Mouse (Mus musculus): ENCODE results near the gene Tmem40. TPM values are rescaled to one million over a fixed set of nuclear protein-coding genes. Genes with fewer than 3 reads are reported as not detected.

Tmem40 gene
- polyA plus RNA-seq, 1 experiment from 2014 or later = 0.91 TPM

- Histone ChIP-seq H3K9me3 (ENCODE audit: control insufficient read depth, low read length) (no peaks in the 10 kb centered on the region), H3K27me3 (replicated peaks; ENCODE audit: control insufficient read depth, insufficient read depth, low read length) (no peaks in the 10 kb centered on the region), H3K4me1 (replicated peaks; ENCODE audit: control insufficient read depth, insufficient read depth, low read length) (no peaks in the 10 kb centered on the region), H3K4me2 (ENCODE audit: low read length) (no peak overlapping the region), H3K4me3 (replicated peaks; ENCODE audit: low read length) (no peak overlapping the region), H3K36me3 (ENCODE audit: control insufficient read depth, insufficient read depth) (peaks cover 41% of the 10 kb centered on the region), H3K9ac (replicated peaks; ENCODE audit: low read depth, low read length) (no peak overlapping the region), H3K27ac (ENCODE audit: low read length) (no peak overlapping the region)
- ATAC-seq = no peak
- WGBS = 86% methylated on average over 21 of the region's 21 CpGs
These were observed 30.5 kb upstream of the Tmem40 start for GRCm38 (mm10) chr6:115792691-115793215.

- 87% methylated on average over 34 of the region's 34 CpGs for WGBS
- Histone ChIP-seq H3K27me3 (replicated peaks; ENCODE audit: control insufficient read depth, insufficient read depth, low read length) (no peaks in the 10 kb centered on the region), H3K9ac (replicated peaks; ENCODE audit: low read depth, low read length) (no peak overlapping the region), H3K4me2 (ENCODE audit: low read length) (no peak overlapping the region), H3K36me3 (ENCODE audit: control insufficient read depth, insufficient read depth) (peaks cover 39% of the 10 kb centered on the region), H3K4me3 (replicated peaks; ENCODE audit: low read length) (no peak overlapping the region), H3K27ac (ENCODE audit: low read length) (no peak overlapping the region), H3K4me1 (replicated peaks; ENCODE audit: control insufficient read depth, insufficient read depth, low read length) (no peaks in the 10 kb centered on the region), H3K9me3 (ENCODE audit: control insufficient read depth, low read length) (no peaks in the 10 kb centered on the region)
- ATAC-seq = no peak
These were observed 29.9 kb upstream of the Tmem40 start for GRCm38 (mm10) chr6:115791842-115792686.

- 81% methylated on average over 10 of the region's 10 CpGs for WGBS
- no peaks in the 10 kb centered on the region for H3K4me1 ChIP-seq (replicated peaks; ENCODE audit: control insufficient read depth, insufficient read depth, low read length)
- H3K36me3 ChIP-seq (ENCODE audit: control insufficient read depth, insufficient read depth) = peaks cover 30% of the 10 kb centered on the region
These were observed 28.8 kb upstream of the Tmem40 start for GRCm38 (mm10) chr6:115791016-115791415.

GRCm38 (mm10) chr6:115782781-115783180, 20.6 kb upstream of the Tmem40 start:
- no peak for ATAC-seq
- H3K27ac ChIP-seq (ENCODE audit: low read length) = no peak overlapping the region
- H3K36me3 ChIP-seq (ENCODE audit: control insufficient read depth, insufficient read depth) = peaks cover 28% of the 10 kb centered on the region
- WGBS = 92% methylated on average over 3 of the region's 3 CpGs
- H3K27me3 ChIP-seq (replicated peaks; ENCODE audit: control insufficient read depth, insufficient read depth, low read length) = no peaks in the 10 kb centered on the region
- no peak overlapping the region for H3K4me3 ChIP-seq (replicated peaks; ENCODE audit: low read length)
- no peak overlapping the region for H3K9ac ChIP-seq (replicated peaks; ENCODE audit: low read depth, low read length)
- no peaks in the 10 kb centered on the region for H3K4me1 ChIP-seq (replicated peaks; ENCODE audit: control insufficient read depth, insufficient read depth, low read length)
- H3K9me3 ChIP-seq (ENCODE audit: control insufficient read depth, low read length) = no peaks in the 10 kb centered on the region
- no peak overlapping the region for H3K4me2 ChIP-seq (ENCODE audit: low read length)

More at GRCm38 (mm10) chr6:115791016-115791415, 28.8 kb upstream of the Tmem40 start:
- Histone ChIP-seq H3K27me3 (replicated peaks; ENCODE audit: control insufficient read depth, insufficient read depth, low read length) (no peaks in the 10 kb centered on the region), H3K4me3 (replicated peaks; ENCODE audit: low read length) (no peak overlapping the region), H3K4me2 (ENCODE audit: low read length) (no peak overlapping the region), H3K9ac (replicated peaks; ENCODE audit: low read depth, low read length) (no peak overlapping the region), H3K27ac (ENCODE audit: low read length) (no peak overlapping the region), H3K9me3 (ENCODE audit: control insufficient read depth, low read length) (no peaks in the 10 kb centered on the region)
- no peak for ATAC-seq

- Histone ChIP-seq H3K4me3 (replicated peaks; ENCODE audit: low read length) (no peak overlapping the region; the same call in 1 of the 2 replicates), H3K9ac (replicated peaks; ENCODE audit: low read depth, low read length) (peak overlapping the region; percentile 0; the same call in 1 of the 2 replicates), H3K36me3 (ENCODE audit: control insufficient read depth, insufficient read depth) (0 out of 2 replicates have a peak, but pooled peaks cover under 1% of the 10 kb centered on the region), H3K27me3 (replicated peaks; ENCODE audit: control insufficient read depth, insufficient read depth, low read length) (no peaks in the 10 kb centered on the region), H3K9me3 (ENCODE audit: control insufficient read depth, low read length) (no peaks in the 10 kb centered on the region), H3K4me2 (ENCODE audit: low read length) (peak overlapping the region; percentile 82), H3K4me1 (replicated peaks; ENCODE audit: control insufficient read depth, insufficient read depth, low read length) (peaks cover 24% of the 10 kb centered on the region), H3K27ac (ENCODE audit: low read length) (no peak overlapping the region)
- 63% methylated on average over 9 of the region's 9 CpGs for WGBS
- ATAC-seq = no peak
These were observed 14.2 kb upstream of the Tmem40 start for GRCm38 (mm10) chr6:115776363-115776762.

- no peaks in the 10 kb centered on the region for H3K9me3 ChIP-seq (ENCODE audit: control insufficient read depth, low read length)
- H3K36me3 ChIP-seq (ENCODE audit: control insufficient read depth, insufficient read depth) = no peaks in the 10 kb centered on the region
- no peak overlapping the region for H3K27ac ChIP-seq (ENCODE audit: low read length)
- no peaks in the 10 kb centered on the region for H3K27me3 ChIP-seq (replicated peaks; ENCODE audit: control insufficient read depth, insufficient read depth, low read length)
- H3K9ac ChIP-seq (replicated peaks; ENCODE audit: low read depth, low read length) = peak overlapping the region; percentile 95
- H3K4me1 ChIP-seq (replicated peaks; ENCODE audit: control insufficient read depth, insufficient read depth, low read length) = peaks cover 24% of the 10 kb centered on the region
- peak overlapping the region; percentile 90 for H3K4me3 ChIP-seq (replicated peaks; ENCODE audit: low read length)
- ATAC-seq = no peak
- WGBS = 46% methylated on average over 3 of the region's 3 CpGs
- peak overlapping the region; percentile 82 for H3K4me2 ChIP-seq (ENCODE audit: low read length)
These were observed 13.6 kb upstream of the Tmem40 start for GRCm38 (mm10) chr6:115775838-115776237.

GRCm38 (mm10) chr6:115774501-115774921, 12.3 kb upstream of the Tmem40 start, which contains the start of gene Cand2:
Gene Cand2, plus strand, starts transcription at chr6:115774538.
- Histone ChIP-seq H3K9ac (replicated peaks; ENCODE audit: low read depth, low read length) (peak within 1 kb of the TSS; percentile 95), H3K4me1 (replicated peaks; ENCODE audit: control insufficient read depth, insufficient read depth, low read length) (peaks cover 24% of the 10 kb centered on the region), H3K27me3 (replicated peaks; ENCODE audit: control insufficient read depth, insufficient read depth, low read length) (no peaks in the 10 kb centered on the region), H3K27ac (ENCODE audit: low read length) (peak within 1 kb of the TSS; percentile 65), H3K9me3 (ENCODE audit: control insufficient read depth, low read length) (no peaks in the 10 kb centered on the region), H3K4me3 (replicated peaks; ENCODE audit: low read length) (peak within 1 kb of the TSS; percentile 90), H3K36me3 (ENCODE audit: control insufficient read depth, insufficient read depth) (no peaks in the 10 kb centered on the region), H3K4me2 (ENCODE audit: low read length) (peak within 1 kb of the TSS; percentile 82)
- WGBS = under 1% methylated on average over 24 of the region's 28 CpGs
- ATAC-seq = peak; percentile 84

- H3K27me3 ChIP-seq (replicated peaks; ENCODE audit: control insufficient read depth, insufficient read depth, low read length) = no peaks in the 10 kb centered on the region
- H3K27ac ChIP-seq (ENCODE audit: low read length) = 0 out of 2 replicates have a peak overlapping the region, but pooled peaks have one; percentile 18
- 1% methylated on average over 12 of the region's 14 CpGs for WGBS
- peak; percentile 79 for ATAC-seq
- H3K4me3 ChIP-seq (replicated peaks; ENCODE audit: low read length) = peak overlapping the region; percentile 90
- H3K9me3 ChIP-seq (ENCODE audit: control insufficient read depth, low read length) = no peaks in the 10 kb centered on the region
- H3K4me2 ChIP-seq (ENCODE audit: low read length) = peak overlapping the region; percentile 72
- H3K36me3 ChIP-seq (ENCODE audit: control insufficient read depth, insufficient read depth) = no peaks in the 10 kb centered on the region
- peak overlapping the region; percentile 52 for H3K9ac ChIP-seq (replicated peaks; ENCODE audit: low read depth, low read length)
- H3K4me1 ChIP-seq (replicated peaks; ENCODE audit: control insufficient read depth, insufficient read depth, low read length) = peaks cover 24% of the 10 kb centered on the region
These were observed 11.8 kb upstream of the Tmem40 start for GRCm38 (mm10) chr6:115773966-115774413.

- Histone ChIP-seq H3K36me3 (ENCODE audit: control insufficient read depth, insufficient read depth) (no peaks in the 10 kb centered on the region), H3K4me2 (ENCODE audit: low read length) (no peak overlapping the region), H3K9me3 (ENCODE audit: control insufficient read depth, low read length) (no peaks in the 10 kb centered on the region), H3K4me3 (replicated peaks; ENCODE audit: low read length) (no peak overlapping the region), H3K9ac (replicated peaks; ENCODE audit: low read depth, low read length) (no peak overlapping the region), H3K27me3 (replicated peaks; ENCODE audit: control insufficient read depth, insufficient read depth, low read length) (no peaks in the 10 kb centered on the region), H3K27ac (ENCODE audit: low read length) (no peak overlapping the region), H3K4me1 (replicated peaks; ENCODE audit: control insufficient read depth, insufficient read depth, low read length) (peaks cover 24% of the 10 kb centered on the region)
- no peak for ATAC-seq
- WGBS = 93% methylated on average over 1 of the region's 1 CpGs
These were observed 10.4 kb upstream of the Tmem40 start for GRCm38 (mm10) chr6:115772604-115773003.

All from forebrain, embryonic 16.5 days (tissue).